Mouse (Mus musculus) cerebellum, postnatal 14 days (tissue): Measurements from ENCODE around the gene Rmi2.
"Not testable (repeated sequence)": the region's sequence is repeated elsewhere in the genome, so short reads cannot be mapped to it uniquely, and the experiment has no call there.

Experiments
- DNase-seq, 2 experiments: peaks; one replicate each; pipeline ENCODE4 v3.0.0; 2021; ENCODE audit warnings: mixed read lengths in 2 of 2

Gene Rmi2

GRCm38 (mm10) chr16:10827766-10828460 is 6.9 kb upstream of the Rmi2 start:
- no peak for DNase-seq

GRCm38 (mm10) chr16:10828461-10828805 is 6.4 kb upstream of the Rmi2 start:
- no peak for DNase-seq

DNA sequence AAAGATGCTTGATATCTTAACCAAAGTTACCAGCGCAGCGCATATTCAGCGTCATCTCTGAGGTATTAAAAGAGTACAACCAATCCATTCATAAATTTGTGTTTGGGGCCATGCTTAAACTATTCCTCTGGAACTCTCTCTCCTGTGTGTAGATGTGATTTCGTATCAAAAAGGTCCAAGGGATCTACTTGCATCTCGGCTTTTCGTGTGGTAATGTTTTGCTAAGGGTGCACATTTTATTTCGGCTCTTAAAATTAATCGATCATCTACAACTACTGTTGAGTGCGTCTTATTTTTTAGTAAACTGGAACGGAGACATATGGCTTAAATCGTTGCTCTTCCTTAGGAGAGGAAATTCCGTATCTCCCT is 333 bp upstream of the Rmi2 start:
- no peak for DNase-seq

GRCm38 (mm10) chr16:10836388-10836787 is 1.5 kb downstream of the Rmi2 start:
- DNase-seq: no peak

- DNase-seq: no peak
Observed at GRCm38 (mm10) chr16:10837250-10837649, 2.4 kb downstream of the Rmi2 start.

GRCm38 (mm10) chr16:10837903-10838302 is 3.0 kb downstream of the Rmi2 start:
- DNase-seq: no peak

DNA sequence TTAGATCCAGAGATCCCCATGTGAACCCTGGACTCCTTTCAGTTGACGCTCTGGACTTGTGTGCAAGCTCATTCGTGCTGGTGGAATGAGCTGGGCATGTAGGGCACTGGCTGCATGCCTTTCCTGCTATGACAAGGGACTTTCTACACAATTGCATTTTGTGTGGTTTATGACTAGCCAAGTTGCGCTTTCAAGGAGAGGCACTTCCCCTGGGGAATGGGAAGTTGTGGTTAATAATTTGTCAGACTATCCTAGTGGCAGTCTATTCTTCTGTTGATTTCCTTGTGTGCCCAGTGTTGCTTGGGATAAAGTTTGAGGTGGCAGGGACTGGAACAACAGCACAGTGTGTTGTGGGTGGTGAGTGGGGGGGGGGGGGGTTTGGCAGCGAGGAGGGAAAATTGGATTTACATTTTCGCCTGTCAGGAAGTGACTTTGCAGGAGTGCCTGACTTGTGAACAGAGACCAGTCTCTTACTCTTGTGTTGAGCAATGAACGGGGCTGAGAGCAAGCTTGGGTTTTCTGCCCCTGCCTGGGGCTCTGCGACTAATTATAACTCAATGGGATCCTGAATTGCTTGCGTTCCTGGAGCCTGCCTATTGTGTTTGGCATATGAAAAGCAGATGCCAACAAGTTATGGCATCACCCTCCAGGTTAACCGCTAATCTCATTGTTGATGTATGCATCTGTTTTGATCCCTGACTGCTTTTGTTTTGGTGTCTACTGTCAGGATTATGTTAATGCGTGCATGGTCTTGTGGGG is 3.8 kb downstream of the Rmi2 start:
- DNase-seq: no peak

DNA sequence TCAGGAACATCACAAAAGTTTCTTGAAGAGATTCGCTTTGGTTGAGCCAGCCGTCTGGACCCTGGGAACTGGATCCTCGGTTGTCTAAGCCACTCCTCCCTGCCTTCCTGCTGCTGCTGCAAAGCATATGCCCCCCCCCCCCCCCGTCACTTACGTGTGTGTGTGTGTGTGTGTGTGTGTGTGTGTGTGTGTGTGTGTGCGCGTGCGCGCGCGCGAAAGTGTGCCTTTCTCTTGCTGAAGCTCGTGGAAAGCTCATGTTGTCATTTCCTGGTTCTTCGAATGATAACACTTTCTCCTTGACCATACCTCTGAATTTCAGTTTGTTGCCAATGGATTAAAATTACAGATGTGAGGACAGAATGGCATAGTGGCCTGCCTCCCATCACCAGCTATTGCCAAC is 5.2 kb downstream of the Rmi2 start:
- DNase-seq: no peak

- DNase-seq: peak; percentile 50 to 69
Observed at GRCm38 (mm10) chr16:10842282-10842855, 7.5 kb downstream of the Rmi2 start.

GRCm38 (mm10) chr16:10843486-10844318 is 8.8 kb downstream of the Rmi2 start:
- peak; percentile 40 to 61 for DNase-seq

- DNase-seq: no peak
Observed at GRCm38 (mm10) chr16:10844319-10844670, 9.4 kb downstream of the Rmi2 start.

DNA sequence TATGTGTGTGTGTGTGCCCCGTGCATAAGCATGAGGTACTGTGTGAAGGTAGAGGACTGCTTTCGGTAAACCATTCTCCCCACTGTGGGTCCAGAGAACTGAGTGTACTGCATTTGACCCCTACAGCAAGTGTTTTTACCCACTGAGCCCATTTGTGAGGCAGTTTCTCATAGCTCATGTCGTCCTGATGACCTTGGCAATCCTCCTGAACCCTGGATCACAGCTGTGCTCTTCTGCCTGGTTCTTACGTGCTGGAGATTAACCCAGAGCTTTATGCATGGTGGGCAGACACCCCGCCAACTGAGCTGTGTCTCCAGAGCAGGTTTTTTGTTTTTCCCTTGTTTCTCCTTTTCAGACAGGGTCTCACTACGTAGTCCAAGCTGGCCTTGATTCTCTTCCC is 11.1 kb downstream of the Rmi2 start:
- no peak for DNase-seq

GRCm38 (mm10) chr16:10846503-10846902 is 11.6 kb downstream of the Rmi2 start:
- peak; percentile 50 to 69 for DNase-seq

- DNase-seq: peak; percentile 89 to 91
Observed at GRCm38 (mm10) chr16:10849965-10850861, 15.4 kb downstream of the Rmi2 start.

GRCm38 (mm10) chr16:10850905-10851304 is 16.0 kb downstream of the Rmi2 start:
- no peak for DNase-seq

DNA sequence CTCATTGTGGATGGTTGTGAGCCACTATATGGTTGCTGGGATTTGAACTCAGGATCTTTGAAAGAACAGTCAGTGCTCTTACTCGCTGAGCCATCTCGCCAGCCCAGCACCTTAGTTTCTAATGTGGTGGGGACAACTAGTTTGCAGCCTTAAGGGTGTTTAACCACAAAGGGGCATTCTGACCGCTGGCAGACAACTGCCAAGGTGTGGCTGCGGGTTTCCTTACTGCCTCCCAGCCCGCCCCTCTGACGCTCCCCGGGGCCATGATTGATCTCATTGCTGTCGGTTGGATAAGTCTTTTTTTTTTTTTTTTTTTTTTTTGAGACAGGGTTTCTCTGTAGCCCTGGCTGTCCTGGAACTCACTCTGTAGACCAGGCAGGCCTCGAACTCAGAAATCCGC is 17.4 kb downstream of the Rmi2 start:
- not testable (repeated sequence) for DNase-seq

- DNase-seq: no peak
Observed at GRCm38 (mm10) chr16:10859726-10860245, 24.9 kb downstream of the Rmi2 start.

DNA sequence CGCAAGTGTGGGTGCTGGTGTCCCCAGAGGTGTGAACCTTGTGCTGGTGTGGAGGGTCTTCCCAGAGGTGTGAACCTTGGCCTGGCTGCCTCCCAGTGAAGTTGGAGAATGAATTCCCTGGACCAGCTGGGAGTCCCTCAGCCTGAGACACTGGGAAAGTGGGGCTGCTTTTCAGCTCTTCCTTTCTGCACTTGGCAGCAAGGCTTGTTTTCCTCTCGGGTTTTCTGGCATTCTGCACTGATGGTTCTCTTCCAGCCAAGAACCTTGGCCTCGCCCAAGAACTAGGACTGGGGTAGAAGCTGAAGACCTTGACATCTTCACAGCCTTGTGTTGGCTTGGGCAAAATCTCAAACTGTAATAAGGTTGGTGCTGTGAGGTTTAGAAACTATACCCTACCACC is 26.5 kb downstream of the Rmi2 start:
- peak in 1 of 2 experiments; percentile 42 for DNase-seq

DNA sequence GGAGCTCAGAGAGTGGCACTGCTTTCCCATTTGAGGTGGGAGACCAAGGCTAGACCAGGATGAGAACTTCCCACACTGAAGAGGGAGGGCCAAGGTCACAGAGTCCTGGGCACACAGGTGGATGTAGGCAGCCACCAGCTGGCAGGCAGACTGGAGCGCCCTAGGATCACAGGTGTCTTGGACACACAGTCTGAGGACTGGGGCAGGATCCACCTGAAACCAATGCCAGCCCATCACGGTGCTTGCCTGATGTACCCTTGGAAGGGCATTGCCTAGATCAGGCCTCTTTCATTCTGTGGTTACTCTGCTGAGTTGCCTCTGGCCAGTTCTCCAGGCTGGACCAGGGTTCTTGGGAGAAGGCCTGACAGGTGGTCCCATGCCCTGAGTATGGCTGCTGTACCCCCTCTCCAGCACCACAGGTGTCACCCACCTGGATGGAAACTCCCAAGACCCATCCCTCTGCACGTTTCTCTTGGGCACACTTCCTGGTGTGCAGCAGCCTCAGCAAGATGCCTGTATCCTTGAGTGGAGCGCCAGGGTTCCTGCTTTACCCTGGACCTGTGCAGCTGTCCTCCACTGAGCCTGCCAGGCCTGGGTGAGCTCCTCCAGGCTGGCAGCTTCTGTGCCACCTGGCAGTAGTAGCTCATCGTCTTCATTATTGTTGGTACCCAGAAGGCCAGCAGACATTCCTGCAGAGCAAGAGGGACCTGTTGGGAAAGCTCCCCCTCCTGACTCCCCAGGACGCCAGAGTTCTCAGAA is 30.2 kb downstream of the Rmi2 start:
- peak in 1 of 2 experiments; percentile 42 for DNase-seq

GRCm38 (mm10) chr16:10865592-10865987 is 30.7 kb downstream of the Rmi2 start:
- no peak for DNase-seq

- no peak for DNase-seq
Observed at GRCm38 (mm10) chr16:10866841-10867240, 32.0 kb downstream of the Rmi2 start.
